Mouse (Mus musculus) bone marrow, adult 2 months (tissue): ENCODE data around the gene Nucks1.

Experiments
- CTCF ChIP-seq: fragments of 200-500 bp; IDR thresholded peaks from 2 replicates; pipeline ENCODE4 v1.5.1; 2011; ENCODE audit warnings: low read length, control low read depth; ENCODE audit not compliant: control insufficient read depth, insufficient read depth
- POLR2A ChIP-seq: fragments of 200-500 bp; IDR thresholded peaks from 2 replicates; pipeline ENCODE4 v1.6.1; 2011; ENCODE audit warnings: low read depth, mild to moderate bottlenecking, control low read depth, low read length, borderline replicate concordance; ENCODE audit not compliant: control insufficient read depth

GRCm38 (mm10) chr1:131938811-131939210 lies 28.5 kb downstream of the Nucks1 start:
- no peak for TF ChIP-seq CTCF
- TF ChIP-seq POLR2A, result no peak
